Mouse (Mus musculus): ENCODE measurements at regions not wholly inside any gene's neighbourhood (a gene's known extent, or its start where the extent isn't known, plus 50 kb on each side); places are given as distances from the start of the nearest gene placed in this dataset.

DNA sequence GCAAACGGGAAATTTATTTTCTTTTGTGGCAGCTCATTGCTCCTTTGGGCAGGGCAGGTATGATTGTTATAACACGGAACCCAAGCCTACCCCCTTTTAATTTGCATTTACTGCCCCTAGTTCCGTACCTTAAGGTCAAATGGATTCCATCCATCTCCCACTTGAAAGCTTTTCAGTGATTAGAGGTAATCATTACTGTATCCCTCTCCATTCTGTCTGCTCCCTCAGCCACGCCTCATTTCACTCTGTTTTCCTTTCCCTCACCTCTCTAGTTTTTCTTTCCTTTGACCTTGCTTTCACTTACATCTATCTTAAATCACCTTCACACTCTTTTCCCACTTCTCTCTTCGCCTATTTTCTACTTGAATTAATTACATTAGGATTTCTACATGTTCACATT is 481.2 kb upstream of the Pdzrn3 start:
- H3K4me1 ChIP-seq = no peaks in the 10 kb centered on the region
- WGBS = 68% methylated on average over 5 of the region's 5 CpGs
- H3K4me2 ChIP-seq = no peak overlapping the region
- no peak overlapping the region for H3K27ac ChIP-seq
- no peak overlapping the region for H3K4me3 ChIP-seq
- ATAC-seq = no peak
- H3K27me3 ChIP-seq = no peaks in the 10 kb centered on the region
- H3K9ac ChIP-seq = no peak overlapping the region
- no peaks in the 10 kb centered on the region for H3K9me3 ChIP-seq (replicated peaks)
- H3K36me3 ChIP-seq (ENCODE audit: poor library complexity, severe bottlenecking) = no peaks in the 10 kb centered on the region

GRCm38 (mm10) chr6:101840695-101841094 is 463.0 kb upstream of the Pdzrn3 start:
- H3K27ac ChIP-seq = no peak overlapping the region
- H3K4me1 ChIP-seq = no peaks in the 10 kb centered on the region
- no peak overlapping the region for H3K9ac ChIP-seq
- H3K36me3 ChIP-seq (ENCODE audit: poor library complexity, severe bottlenecking) = no peaks in the 10 kb centered on the region
- H3K9me3 ChIP-seq (replicated peaks) = no peaks in the 10 kb centered on the region
- H3K4me3 ChIP-seq = no peak overlapping the region
- no peaks in the 10 kb centered on the region for H3K27me3 ChIP-seq
- 96% methylated on average over 4 of the region's 4 CpGs for WGBS
- H3K4me2 ChIP-seq = no peak overlapping the region
- no peak for ATAC-seq

GRCm38 (mm10) chr6:101837563-101837962 is 459.9 kb upstream of the Pdzrn3 start:
- ATAC-seq = no peak
- no peak overlapping the region for H3K9ac ChIP-seq
- H3K4me2 ChIP-seq = no peak overlapping the region
- 66% methylated on average over 6 of the region's 6 CpGs for WGBS
- no peak overlapping the region for H3K4me3 ChIP-seq
- no peaks in the 10 kb centered on the region for H3K4me1 ChIP-seq
- no peaks in the 10 kb centered on the region for H3K27me3 ChIP-seq
- H3K9me3 ChIP-seq (replicated peaks) = no peaks in the 10 kb centered on the region
- no peaks in the 10 kb centered on the region for H3K36me3 ChIP-seq (ENCODE audit: poor library complexity, severe bottlenecking)
- H3K27ac ChIP-seq = no peak overlapping the region

- ATAC-seq = peak; percentile 65; the same call in 1 of the 2 replicates
- Histone ChIP-seq H3K4me2 (no peak overlapping the region), H3K4me3 (no peak overlapping the region), H3K4me1 (no peaks in the 10 kb centered on the region), H3K27ac (no peak overlapping the region), H3K9ac (no peak overlapping the region), H3K27me3 (no peaks in the 10 kb centered on the region), H3K9me3 (replicated peaks) (no peaks in the 10 kb centered on the region), H3K36me3 (ENCODE audit: poor library complexity, severe bottlenecking) (no peaks in the 10 kb centered on the region)
- WGBS = 85% methylated on average over 2 of the region's 2 CpGs
Measured at GRCm38 (mm10) chr6:101793986-101794385, 416.3 kb upstream of the Pdzrn3 start.

- 94% methylated on average over 3 of the region's 3 CpGs for WGBS
- Histone ChIP-seq H3K9me3 (replicated peaks) (no peaks in the 10 kb centered on the region), H3K4me2 (no peak overlapping the region), H3K27ac (no peak overlapping the region), H3K36me3 (ENCODE audit: poor library complexity, severe bottlenecking) (no peaks in the 10 kb centered on the region), H3K9ac (no peak overlapping the region), H3K4me1 (no peaks in the 10 kb centered on the region), H3K27me3 (no peaks in the 10 kb centered on the region), H3K4me3 (no peak overlapping the region)
- no peak for ATAC-seq
Measured at GRCm38 (mm10) chr6:101777864-101778263, 400.2 kb upstream of the Pdzrn3 start.

DNA sequence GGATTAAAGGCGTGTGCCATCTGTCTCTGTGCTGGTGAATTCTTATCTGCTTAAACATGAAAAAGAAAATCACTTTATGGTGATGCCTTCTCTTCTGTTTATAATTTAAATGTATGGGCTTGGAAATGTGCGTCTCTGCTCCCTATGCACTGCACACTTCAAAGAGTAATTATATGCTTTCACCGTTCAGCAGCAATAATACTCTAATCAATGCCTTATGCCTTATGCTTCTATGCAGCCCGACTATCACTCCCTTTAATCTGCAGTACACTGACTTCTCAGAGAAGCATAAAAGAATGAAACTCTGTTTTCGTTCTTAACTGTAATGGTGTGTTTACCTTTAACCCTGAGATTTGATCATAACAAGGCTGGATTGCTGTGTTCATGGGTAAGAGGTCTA is 395.5 kb upstream of the Pdzrn3 start:
- H3K4me2 ChIP-seq = no peak overlapping the region
- H3K9me3 ChIP-seq (replicated peaks) = no peaks in the 10 kb centered on the region
- no peak overlapping the region for H3K4me3 ChIP-seq
- no peak overlapping the region for H3K9ac ChIP-seq
- no peaks in the 10 kb centered on the region for H3K27me3 ChIP-seq
- H3K36me3 ChIP-seq (ENCODE audit: poor library complexity, severe bottlenecking) = no peaks in the 10 kb centered on the region
- 55% methylated on average over 5 of the region's 5 CpGs for WGBS
- ATAC-seq = peak; percentile 30; the same call in 1 of the 2 replicates
- no peaks in the 10 kb centered on the region for H3K4me1 ChIP-seq
- H3K27ac ChIP-seq = no peak overlapping the region

GRCm38 (mm10) chr6:101735107-101735506 is 357.4 kb upstream of the Pdzrn3 start:
- no peak overlapping the region for H3K9ac ChIP-seq
- no peak overlapping the region for H3K4me3 ChIP-seq
- no peaks in the 10 kb centered on the region for H3K9me3 ChIP-seq (replicated peaks)
- ATAC-seq = no peak
- H3K36me3 ChIP-seq (ENCODE audit: poor library complexity, severe bottlenecking) = no peaks in the 10 kb centered on the region
- H3K27ac ChIP-seq = no peak overlapping the region
- H3K27me3 ChIP-seq = no peaks in the 10 kb centered on the region
- H3K4me2 ChIP-seq = no peak overlapping the region
- 24% methylated on average over 3 of the region's 3 CpGs for WGBS
- no peaks in the 10 kb centered on the region for H3K4me1 ChIP-seq

DNA sequence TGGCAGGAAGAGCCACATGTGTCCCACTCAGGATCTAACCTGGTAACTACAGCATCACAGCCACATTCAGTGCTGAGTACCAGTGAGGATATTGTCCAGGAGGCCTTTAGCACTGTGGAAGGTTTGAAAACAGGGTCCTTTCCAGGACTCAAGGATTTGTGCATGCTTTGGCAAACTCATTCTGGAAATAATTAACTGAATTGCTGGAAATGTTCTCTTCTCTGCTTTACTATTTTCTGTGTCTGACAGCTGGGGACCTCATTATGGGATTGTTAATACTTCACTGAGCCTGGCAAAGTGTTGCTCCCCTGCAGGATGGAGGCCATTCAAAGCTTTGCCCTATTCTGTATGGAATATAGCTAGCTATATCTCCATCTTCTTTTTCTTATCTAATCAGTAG is 342.8 kb upstream of the Pdzrn3 start:
- H3K9ac ChIP-seq = no peak overlapping the region
- no peak for ATAC-seq
- H3K4me1 ChIP-seq = no peaks in the 10 kb centered on the region
- H3K27ac ChIP-seq = no peak overlapping the region
- no peak overlapping the region for H3K4me3 ChIP-seq
- H3K36me3 ChIP-seq (ENCODE audit: poor library complexity, severe bottlenecking) = no peaks in the 10 kb centered on the region
- H3K4me2 ChIP-seq = no peak overlapping the region
- H3K27me3 ChIP-seq = no peaks in the 10 kb centered on the region
- no peaks in the 10 kb centered on the region for H3K9me3 ChIP-seq (replicated peaks)

- H3K36me3 ChIP-seq (ENCODE audit: poor library complexity, severe bottlenecking) = no peaks in the 10 kb centered on the region
- no peak for ATAC-seq
- H3K4me1 ChIP-seq = peaks cover 6% of the 10 kb centered on the region
- no peak overlapping the region for H3K9ac ChIP-seq
- no peaks in the 10 kb centered on the region for H3K9me3 ChIP-seq (replicated peaks)
- H3K27ac ChIP-seq = no peak overlapping the region
- no peaks in the 10 kb centered on the region for H3K27me3 ChIP-seq
- H3K4me2 ChIP-seq = no peak overlapping the region
- WGBS = 96% methylated on average over 2 of the region's 2 CpGs
- no peak overlapping the region for H3K4me3 ChIP-seq
Measured at GRCm38 (mm10) chr6:101689684-101690083, 312.0 kb upstream of the Pdzrn3 start.

- no peak overlapping the region for H3K4me2 ChIP-seq
- no peak overlapping the region for H3K4me3 ChIP-seq
- H3K27me3 ChIP-seq = no peaks in the 10 kb centered on the region
- H3K9me3 ChIP-seq (replicated peaks) = no peaks in the 10 kb centered on the region
- H3K4me1 ChIP-seq = peaks cover 6% of the 10 kb centered on the region
- ATAC-seq = peak; percentile 58; the same call in 1 of the 2 replicates
- H3K9ac ChIP-seq = no peak overlapping the region
- no peak overlapping the region for H3K27ac ChIP-seq
- no peaks in the 10 kb centered on the region for H3K36me3 ChIP-seq (ENCODE audit: poor library complexity, severe bottlenecking)
Measured at GRCm38 (mm10) chr6:101686578-101686977, 308.9 kb upstream of the Pdzrn3 start.

GRCm38 (mm10) chr6:101685734-101686133 is 308.0 kb upstream of the Pdzrn3 start:
- ATAC-seq = peak; percentile 95
- WGBS = 57% methylated on average over 8 of the region's 8 CpGs
- Histone ChIP-seq H3K27ac (no peak overlapping the region), H3K4me1 (peaks cover 6% of the 10 kb centered on the region), H3K27me3 (no peaks in the 10 kb centered on the region), H3K36me3 (ENCODE audit: poor library complexity, severe bottlenecking) (no peaks in the 10 kb centered on the region), H3K9ac (no peak overlapping the region), H3K4me3 (no peak overlapping the region), H3K4me2 (peak overlapping the region; percentile 28), H3K9me3 (replicated peaks) (no peaks in the 10 kb centered on the region)

GRCm38 (mm10) chr6:101684390-101684789 is 306.7 kb upstream of the Pdzrn3 start:
- ATAC-seq = no peak

GRCm38 (mm10) chr6:101674846-101675245 is 297.1 kb upstream of the Pdzrn3 start:
- 0 out of 2 replicates have a peak, but pooled peaks have one; percentile 19 for ATAC-seq
- Histone ChIP-seq H3K4me1 (no peaks in the 10 kb centered on the region), H3K27me3 (no peaks in the 10 kb centered on the region), H3K9me3 (replicated peaks) (no peaks in the 10 kb centered on the region), H3K9ac (no peak overlapping the region), H3K36me3 (ENCODE audit: poor library complexity, severe bottlenecking) (no peaks in the 10 kb centered on the region), H3K4me2 (no peak overlapping the region), H3K27ac (no peak overlapping the region), H3K4me3 (no peak overlapping the region)
- WGBS = 58% methylated on average over 4 of the region's 4 CpGs

More at GRCm38 (mm10) chr6:101684390-101684789, 306.7 kb upstream of the Pdzrn3 start:
- Histone ChIP-seq H3K4me1 (peaks cover 6% of the 10 kb centered on the region), H3K27ac (no peak overlapping the region), H3K9me3 (replicated peaks) (no peaks in the 10 kb centered on the region), H3K9ac (no peak overlapping the region), H3K36me3 (ENCODE audit: poor library complexity, severe bottlenecking) (no peaks in the 10 kb centered on the region), H3K27me3 (no peaks in the 10 kb centered on the region), H3K4me2 (no peak overlapping the region), H3K4me3 (no peak overlapping the region)
- 78% methylated on average over 2 of the region's 2 CpGs for WGBS

Measured in forebrain, embryonic 13.5 days (tissue).